Mouse (Mus musculus) kidney, embryonic 15.5 days (tissue): ENCODE results near the gene Ruvbl2. TPM values are rescaled to one million over a fixed set of nuclear protein-coding genes. Genes with fewer than 3 reads are reported as not detected.
A peak's percentile ranks its signal among the peaks of the same experiment; 100 is the strongest.

Experiments
- ATAC-seq: fragments of 200-750 bp; cut with Nextera tagmentation; replicated peaks from 2 replicates; pipeline ENCODE4 v1.8.0; 2017; ENCODE audit warnings: moderate TSS enrichment; ENCODE audit not compliant: low FRiP score
- H3K27ac ChIP-seq: fragments of 300-500 bp; sonication (generic); 2 replicates; pipeline ENCODE4 v1.5.1; 2015; ENCODE audit warnings: mild to moderate bottlenecking, inconsistent platforms
- H3K27me3 ChIP-seq: fragments of 300-500 bp; sonication (generic); 2 replicates; pipeline ENCODE4 v1.6.1; 2015; ENCODE audit warnings: inconsistent platforms
- H3K36me3 ChIP-seq: fragments of 300-500 bp; sonication (generic); 2 replicates; pipeline ENCODE4 v1.6.1; 2015; ENCODE audit warnings: inconsistent platforms
- H3K4me1 ChIP-seq: fragments of 300-500 bp; sonication (generic); 2 replicates; pipeline ENCODE4 v1.6.1; 2015; ENCODE audit warnings: inconsistent platforms
- H3K4me2 ChIP-seq: fragments of 300-500 bp; sonication (generic); 2 replicates; pipeline ENCODE4 v1.6.1; 2015; ENCODE audit warnings: moderate library complexity, mild to moderate bottlenecking, inconsistent platforms
- H3K4me3 ChIP-seq: fragments of 300-500 bp; sonication (generic); replicated peaks from 2 replicates; pipeline ENCODE4 v1.5.1; 2015; ENCODE audit warnings: mild to moderate bottlenecking, inconsistent platforms
- H3K9ac ChIP-seq: fragments of 300-500 bp; sonication (generic); 2 replicates; pipeline ENCODE4 v1.6.1; 2015; ENCODE audit warnings: mild to moderate bottlenecking, inconsistent platforms
- H3K9me3 ChIP-seq: fragments of 300-500 bp; sonication (generic); replicated peaks from 2 replicates; pipeline ENCODE4 v1.6.1; 2016; ENCODE audit warnings: inconsistent platforms
- WGBS: fragments of 180-500 bp; shearing (Covaris S2); methylation state at CpG from one replicate; pipeline ENCODE4 v1.1.7; 2015; ENCODE audit warnings: mixed read lengths; 5-methylcytosine and 5-hydroxymethylcytosine counted together
- polyA plus RNA-seq: library from polyadenylated mRNA; unstranded; fragments of >200 nt; fragmentation: Nextera tagmentation; extraction: Ambion mirVana; gene quantifications from 2 replicates; pipeline ENCODE4 v1.2.1, GENCODE M21; 2015

Gene Ruvbl2
- polyA plus RNA-seq, 1 experiment from 2014 or later: 165 TPM

DNA sequence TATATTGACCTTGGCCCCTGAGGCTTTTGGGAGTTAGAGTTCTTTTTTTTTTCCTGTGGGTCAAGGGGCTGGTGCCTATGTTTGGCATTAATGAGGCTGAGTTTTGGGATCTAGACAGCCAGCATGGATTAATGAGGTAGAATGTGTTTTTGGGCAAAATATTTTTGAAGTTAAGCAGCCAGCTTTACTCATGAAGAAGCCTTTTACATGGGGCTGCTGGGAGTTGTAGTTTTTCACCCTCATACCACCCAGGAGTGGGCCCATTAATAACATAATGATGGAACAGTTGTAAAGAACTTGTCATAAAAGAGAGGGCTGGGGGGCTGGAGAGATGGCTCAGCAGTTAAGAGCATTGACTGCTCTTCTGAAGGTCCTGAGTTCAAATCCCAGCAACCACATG is 8.7 kb upstream of the Ruvbl2 start:
- Histone ChIP-seq H3K27me3 (no peaks in the 10 kb centered on the region), H3K4me1 (peaks cover 9% of the 10 kb centered on the region; the same call in 1 of the 2 replicates), H3K9me3 (no peaks in the 10 kb centered on the region), H3K9ac (no peak overlapping the region), H3K4me3 (no peak overlapping the region), H3K4me2 (no peak overlapping the region), H3K27ac (no peak overlapping the region), H3K36me3 (peaks cover 61% of the 10 kb centered on the region)
- ATAC-seq: no peak

- Histone ChIP-seq H3K36me3 (peaks cover 69% of the 10 kb centered on the region), H3K27ac (no peak overlapping the region), H3K4me1 (peaks cover 6% of the 10 kb centered on the region; the same call in 1 of the 2 replicates), H3K9ac (no peak overlapping the region), H3K4me2 (no peak overlapping the region), H3K27me3 (no peaks in the 10 kb centered on the region), H3K4me3 (no peak overlapping the region), H3K9me3 (no peaks in the 10 kb centered on the region)
- 86% methylated on average over 22 of the region's 22 CpGs for WGBS
- no peak for ATAC-seq
Measured at GRCm38 (mm10) chr7:45443526-45444420, 5.9 kb upstream of the Ruvbl2 start.

DNA sequence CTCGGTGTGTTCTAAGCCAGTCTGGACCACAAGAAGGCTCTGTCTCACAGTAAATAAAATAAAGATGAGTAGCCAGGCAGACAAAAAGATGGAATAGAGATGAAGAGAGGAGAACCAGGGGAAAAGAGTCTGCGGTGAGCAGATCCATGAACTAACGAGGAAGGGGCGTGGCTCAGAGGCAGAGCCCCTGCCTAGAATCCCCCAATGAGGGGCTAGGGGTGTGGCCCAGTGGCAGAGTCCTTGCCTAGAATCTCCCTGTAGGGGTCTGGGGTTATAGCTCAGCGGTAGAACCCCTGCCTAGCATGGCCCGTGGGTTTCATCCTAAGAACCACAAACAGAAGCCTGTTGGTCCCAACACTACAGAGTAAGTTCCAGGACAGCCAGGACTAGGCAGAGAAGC is 850 bp downstream of the Ruvbl2 start:
- Histone ChIP-seq H3K4me2 (0 out of 2 replicates have a peak overlapping the region, but pooled peaks have one; percentile 7), H3K9ac (no peak overlapping the region), H3K27ac (no peak overlapping the region), H3K27me3 (no peaks in the 10 kb centered on the region), H3K9me3 (no peaks in the 10 kb centered on the region), H3K36me3 (peaks cover 30% of the 10 kb centered on the region), H3K4me1 (peaks cover 43% of the 10 kb centered on the region), H3K4me3 (no peak overlapping the region)
- 41% methylated on average over 6 of the region's 6 CpGs for WGBS
- no peak for ATAC-seq

- ATAC-seq: no peak
- peaks cover 32% of the 10 kb centered on the region for H3K36me3 ChIP-seq
- H3K27ac ChIP-seq: no peak overlapping the region
- H3K9me3 ChIP-seq: no peaks in the 10 kb centered on the region
- peak overlapping the region; percentile 91; the same call in 1 of the 2 replicates for H3K4me2 ChIP-seq
- no peaks in the 10 kb centered on the region for H3K27me3 ChIP-seq
- WGBS: 94% methylated on average over 5 of the region's 5 CpGs
- H3K4me1 ChIP-seq: peaks cover 43% of the 10 kb centered on the region
- H3K4me3 ChIP-seq: no peak overlapping the region
- no peak overlapping the region for H3K9ac ChIP-seq
Measured at GRCm38 (mm10) chr7:45436444-45436843, 1.5 kb downstream of the Ruvbl2 start.

GRCm38 (mm10) chr7:45435038-45435437 is 2.9 kb downstream of the Ruvbl2 start:
- peaks cover 32% of the 10 kb centered on the region for H3K36me3 ChIP-seq
- peak overlapping the region; percentile 81 for H3K4me3 ChIP-seq
- no peaks in the 10 kb centered on the region for H3K9me3 ChIP-seq
- H3K27me3 ChIP-seq: no peaks in the 10 kb centered on the region
- peak overlapping the region; percentile 91 for H3K4me2 ChIP-seq
- ATAC-seq: no peak
- peak overlapping the region; percentile 70 for H3K27ac ChIP-seq
- H3K4me1 ChIP-seq: peaks cover 43% of the 10 kb centered on the region
- under 1% methylated on average over 16 of the region's 16 CpGs for WGBS
- H3K9ac ChIP-seq: peak overlapping the region; percentile 67

GRCm38 (mm10) chr7:45434203-45435015 is 3.5 kb downstream of the Ruvbl2 start, which contains the start of gene Gys1:
TSS of gene Gys1 (plus strand) at chr7:45434844.
- peak; percentile 96 for ATAC-seq
- under 1% methylated on average over 45 of the region's 45 CpGs for WGBS

DNA sequence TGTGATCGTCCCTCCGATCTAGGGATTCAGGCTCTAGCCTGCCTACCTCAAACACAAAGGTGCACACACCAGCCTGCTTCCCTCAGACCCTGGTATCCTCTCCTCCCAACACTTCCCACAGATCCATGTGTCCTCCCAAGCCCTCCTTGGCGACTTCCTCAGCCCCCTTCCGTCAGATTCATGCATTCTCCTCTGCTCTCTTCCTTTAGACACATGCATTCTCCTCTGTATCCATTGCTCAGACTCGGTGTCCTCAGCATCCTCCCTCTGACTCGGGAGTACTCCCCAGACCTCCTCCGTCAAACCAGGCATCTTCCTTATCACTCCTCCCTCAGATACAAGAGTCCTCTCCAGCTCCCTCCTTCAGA is 4.1 kb downstream of the Ruvbl2 start:
- H3K4me1 ChIP-seq: peaks cover 43% of the 10 kb centered on the region
- 2% methylated on average over 7 of the region's 7 CpGs for WGBS
- H3K9ac ChIP-seq: peak overlapping the region; percentile 85
- H3K27me3 ChIP-seq: no peaks in the 10 kb centered on the region
- H3K36me3 ChIP-seq: peaks cover 36% of the 10 kb centered on the region
- H3K4me2 ChIP-seq: peak overlapping the region; percentile 91
- no peak for ATAC-seq
- peak overlapping the region; percentile 92 for H3K27ac ChIP-seq
- no peaks in the 10 kb centered on the region for H3K9me3 ChIP-seq
- H3K4me3 ChIP-seq: peak overlapping the region; percentile 81

More at GRCm38 (mm10) chr7:45434203-45435015, 3.5 kb downstream of the Ruvbl2 start, which contains the start of gene Gys1:
- Histone ChIP-seq H3K4me1 (peaks cover 43% of the 10 kb centered on the region), H3K27ac (peak within 1 kb of the TSS; percentile 92), H3K36me3 (peaks cover 32% of the 10 kb centered on the region), H3K9ac (peak within 1 kb of the TSS; percentile 85), H3K27me3 (no peaks in the 10 kb centered on the region), H3K4me3 (peak within 1 kb of the TSS; percentile 81), H3K9me3 (no peaks in the 10 kb centered on the region), H3K4me2 (peak within 1 kb of the TSS; percentile 91)

- Histone ChIP-seq H3K9ac (no peak overlapping the region), H3K27ac (no peak overlapping the region), H3K4me1 (no peaks in the 10 kb centered on the region), H3K36me3 (peaks cover 96% of the 10 kb centered on the region), H3K4me2 (no peak overlapping the region), H3K4me3 (no peak overlapping the region), H3K27me3 (no peaks in the 10 kb centered on the region), H3K9me3 (no peaks in the 10 kb centered on the region)
- WGBS: 94% methylated on average over 8 of the region's 8 CpGs
- ATAC-seq: no peak
Measured at GRCm38 (mm10) chr7:45426556-45426955, 11.3 kb downstream of the Ruvbl2 start.

- ATAC-seq: no peak
- H3K27me3 ChIP-seq: peaks cover 50% of the 10 kb centered on the region
Measured at GRCm38 (mm10) chr7:45421194-45421593, 16.7 kb downstream of the Ruvbl2 start.

GRCm38 (mm10) chr7:45420615-45420919 is 17.3 kb downstream of the Ruvbl2 start, which contains the start of gene Lhb:
TSS of gene Lhb (plus strand) at chr7:45420820.
- H3K9me3 ChIP-seq: no peaks in the 10 kb centered on the region
- H3K4me3 ChIP-seq: no peak within 1 kb of the TSS
- peaks cover 27% of the 10 kb centered on the region for H3K4me1 ChIP-seq
- H3K4me2 ChIP-seq: peak within 1 kb of the TSS; percentile 36
- no peak for ATAC-seq
- H3K9ac ChIP-seq: no peak within 1 kb of the TSS
- H3K27ac ChIP-seq: no peak within 1 kb of the TSS
- peaks cover 56% of the 10 kb centered on the region for H3K27me3 ChIP-seq
- peaks cover 50% of the 10 kb centered on the region for H3K36me3 ChIP-seq
- 50% methylated on average over 6 of the region's 6 CpGs for WGBS

More at GRCm38 (mm10) chr7:45421194-45421593, 16.7 kb downstream of the Ruvbl2 start:
- Histone ChIP-seq H3K27ac (no peak overlapping the region), H3K9me3 (no peaks in the 10 kb centered on the region), H3K4me1 (peaks cover 23% of the 10 kb centered on the region), H3K4me3 (no peak overlapping the region), H3K4me2 (no peak overlapping the region), H3K36me3 (peaks cover 56% of the 10 kb centered on the region), H3K9ac (no peak overlapping the region)
- WGBS: 85% methylated on average over 14 of the region's 14 CpGs

- no peak overlapping the region for H3K27ac ChIP-seq
- WGBS: 13% methylated on average over 27 of the region's 27 CpGs
- H3K9me3 ChIP-seq: no peaks in the 10 kb centered on the region
- peaks cover 45% of the 10 kb centered on the region for H3K36me3 ChIP-seq
- H3K4me1 ChIP-seq: peaks cover 32% of the 10 kb centered on the region
- H3K4me2 ChIP-seq: peak overlapping the region; percentile 36
- no peak overlapping the region for H3K4me3 ChIP-seq
- peaks cover 62% of the 10 kb centered on the region for H3K27me3 ChIP-seq
- H3K9ac ChIP-seq: no peak overlapping the region
- no peak for ATAC-seq
Measured at GRCm38 (mm10) chr7:45419859-45420614, 17.9 kb downstream of the Ruvbl2 start.
